Mouse (Mus musculus) adrenal gland, adult 8-10 months (tissue): ENCODE measurements around the gene Reps2. TPM values are rescaled to one million over a fixed set of nuclear protein-coding genes. Genes with fewer than 3 reads are reported as not detected.

Experiments
- DNase-seq: peaks from one replicate; pipeline ENCODE4 v3.0.0; 2022
- total RNA-seq, 4 experiments: library from RNA; stranded (reverse); gene quantifications; 2 replicates each; pipeline ENCODE4 v1.2.4; 2022

Gene Reps2
- total RNA-seq, 4 experiments from 2014 or later = 2.9 to 4.8 (median 3.9) TPM

GRCm38 (mm10) chrX:162487734-162488133 is 155.7 kb downstream of the Reps2 start:
- DNase-seq = no peak

GRCm38 (mm10) chrX:162470213-162470612 is 173.2 kb downstream of the Reps2 start:
- no peak for DNase-seq

DNA sequence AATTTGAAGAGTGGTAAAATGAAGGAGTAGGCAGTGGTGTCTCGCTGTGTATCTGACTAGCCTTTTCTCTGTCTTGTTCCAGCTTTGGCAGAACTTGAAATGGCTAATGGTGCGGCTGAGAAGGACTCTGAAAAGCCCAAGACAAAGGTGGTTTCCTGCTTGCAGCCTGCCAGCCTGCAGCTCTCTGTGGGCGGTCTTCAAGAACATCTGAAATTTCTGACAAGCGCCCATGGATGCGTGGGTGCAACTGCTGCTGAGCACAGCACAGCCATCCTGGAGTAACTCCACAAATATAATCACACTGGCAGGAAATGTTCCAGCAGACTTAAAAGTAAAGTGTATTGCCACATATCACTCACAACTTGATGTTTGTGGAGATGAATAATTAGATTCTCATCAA is 181.3 kb downstream of the Reps2 start:
- DNase-seq = no peak

GRCm38 (mm10) chrX:162456445-162456844 is 187.0 kb downstream of the Reps2 start:
- no peak for DNase-seq

- no peak for DNase-seq
Observed at GRCm38 (mm10) chrX:162455364-162455763, 188.1 kb downstream of the Reps2 start.

DNA sequence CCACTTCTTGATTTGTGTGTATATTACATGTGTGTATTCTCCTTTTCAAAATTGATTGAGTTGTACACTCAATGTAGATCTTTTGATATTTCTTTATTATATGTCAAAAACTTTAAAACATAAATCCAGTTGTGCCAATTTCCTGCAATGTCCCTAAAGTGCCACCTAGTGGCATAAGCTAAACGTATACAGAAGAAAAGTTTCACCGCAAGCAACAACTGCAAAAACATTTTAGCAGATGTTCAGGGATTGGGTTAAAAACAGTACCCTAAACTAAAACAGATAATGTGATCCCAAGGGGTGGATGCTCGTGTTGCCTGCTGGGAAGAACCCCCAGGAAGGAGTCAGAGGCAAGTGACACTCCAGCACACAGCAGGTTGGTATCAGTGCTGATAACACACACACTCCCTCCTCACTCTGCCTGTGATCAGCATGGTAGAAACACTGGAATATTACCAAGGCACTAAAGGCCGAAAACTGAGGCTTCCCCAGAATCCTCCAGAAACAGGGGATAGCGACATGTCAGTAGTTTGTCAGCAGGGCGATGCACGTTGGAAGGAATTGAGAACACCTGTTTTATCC is 189.5 kb downstream of the Reps2 start:
- DNase-seq = no peak

DNA sequence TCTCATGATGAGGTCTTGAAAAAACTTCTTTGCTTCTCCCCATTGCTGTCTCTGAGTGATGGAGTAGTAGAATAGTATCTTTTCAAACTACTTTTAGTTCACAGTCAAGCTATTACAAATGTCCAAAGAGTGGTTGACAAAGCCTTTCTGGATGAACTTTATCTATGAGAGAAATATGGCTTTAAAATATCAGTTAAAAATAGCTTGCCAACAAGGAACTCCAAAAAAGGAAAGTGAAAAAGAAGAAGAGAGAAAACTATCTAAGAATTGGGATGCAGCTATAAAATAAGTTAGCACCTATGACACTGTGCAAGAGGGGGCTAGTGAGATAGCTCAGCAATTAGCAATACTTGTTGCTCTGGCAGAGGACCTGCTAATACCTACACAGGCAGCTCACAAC is 190.8 kb downstream of the Reps2 start:
- DNase-seq = no peak

DNA sequence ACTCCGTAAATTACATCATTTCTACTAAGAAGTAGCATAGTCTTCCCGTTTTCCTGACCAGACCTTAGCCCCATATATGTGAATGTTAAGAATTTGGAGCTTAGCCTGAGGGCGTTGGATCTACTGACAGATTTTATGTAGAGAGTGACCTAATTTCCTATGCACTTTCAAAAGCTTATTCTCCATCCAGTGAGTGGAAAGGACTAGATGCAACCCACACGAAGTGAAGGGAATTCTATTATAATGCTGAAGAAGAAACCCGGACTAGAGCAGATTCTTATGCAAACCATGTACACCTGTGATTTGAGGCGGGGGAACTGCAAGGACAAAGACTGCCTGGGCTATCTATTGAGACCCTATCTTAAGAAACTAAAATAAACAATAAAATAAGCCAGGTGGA is 195.5 kb downstream of the Reps2 start:
- DNase-seq = no peak

DNA sequence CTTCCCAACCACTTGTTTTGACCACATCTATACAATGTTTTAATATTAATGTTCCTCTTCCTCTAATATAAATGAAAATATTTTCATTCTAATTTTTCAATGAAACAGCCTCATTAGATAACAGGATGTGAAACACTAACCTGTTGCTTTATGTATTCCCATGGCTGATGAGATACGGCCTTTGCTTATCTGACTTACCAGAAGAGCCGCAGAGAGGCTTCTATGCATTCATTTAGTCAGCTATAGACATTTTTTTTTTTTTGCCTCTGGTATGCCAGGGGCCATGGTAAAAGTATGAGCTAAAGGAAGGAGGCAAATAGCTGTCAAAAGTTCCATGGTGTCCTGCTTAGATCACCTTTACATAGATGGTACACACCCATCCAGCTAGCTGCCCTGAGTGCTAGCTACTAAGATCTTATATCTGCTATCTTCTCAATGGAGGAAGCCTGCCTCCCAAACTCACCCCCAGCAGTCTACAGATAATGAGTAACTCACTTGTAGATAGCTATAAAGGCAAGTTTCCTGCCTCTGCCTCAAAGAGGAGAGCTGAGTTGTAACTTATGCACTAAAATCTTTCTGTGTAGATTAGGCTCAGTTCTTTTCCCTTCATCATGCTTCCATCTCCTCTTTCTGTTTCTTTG is 196.7 kb downstream of the Reps2 start:
- DNase-seq = no peak

DNA sequence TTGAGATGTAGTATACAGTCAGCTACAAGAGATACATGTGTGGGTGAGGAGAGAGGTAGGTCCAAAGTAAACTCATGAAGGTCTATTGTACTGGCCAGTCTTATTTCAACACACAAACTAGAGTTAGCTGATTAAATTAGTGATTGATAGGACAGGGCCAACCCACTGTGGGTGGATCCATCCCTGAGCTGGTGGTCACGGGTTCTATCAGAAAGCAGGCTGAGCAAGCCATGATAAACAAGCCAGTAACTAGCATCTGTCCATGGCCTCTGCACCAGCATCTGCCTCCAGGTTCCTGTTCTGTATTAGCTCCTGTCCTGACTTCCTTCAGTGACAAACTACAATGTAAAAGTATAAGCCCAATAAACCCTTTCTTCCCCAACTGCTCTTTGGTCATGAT is 200.1 kb downstream of the Reps2 start:
- no peak for DNase-seq

DNA sequence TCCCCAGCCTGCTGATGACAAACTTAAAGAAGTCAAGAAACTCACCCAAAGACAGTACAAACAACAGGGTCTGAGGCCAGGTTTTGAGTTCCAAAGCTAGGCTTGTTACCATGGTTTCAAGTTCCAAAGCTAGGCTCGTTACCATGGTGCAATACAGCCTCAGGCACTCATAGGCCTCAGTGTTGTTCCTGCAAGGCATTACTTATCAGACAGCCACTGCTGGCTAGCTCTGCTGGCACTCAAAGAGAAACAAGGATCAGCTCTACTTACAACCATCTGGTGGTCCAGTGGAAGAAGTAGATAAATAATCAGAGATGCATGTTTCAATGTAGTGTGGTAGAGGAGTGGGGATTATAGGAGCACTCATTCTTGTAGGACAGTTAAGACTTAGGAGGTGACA is 200.5 kb downstream of the Reps2 start:
- no peak for DNase-seq

DNA sequence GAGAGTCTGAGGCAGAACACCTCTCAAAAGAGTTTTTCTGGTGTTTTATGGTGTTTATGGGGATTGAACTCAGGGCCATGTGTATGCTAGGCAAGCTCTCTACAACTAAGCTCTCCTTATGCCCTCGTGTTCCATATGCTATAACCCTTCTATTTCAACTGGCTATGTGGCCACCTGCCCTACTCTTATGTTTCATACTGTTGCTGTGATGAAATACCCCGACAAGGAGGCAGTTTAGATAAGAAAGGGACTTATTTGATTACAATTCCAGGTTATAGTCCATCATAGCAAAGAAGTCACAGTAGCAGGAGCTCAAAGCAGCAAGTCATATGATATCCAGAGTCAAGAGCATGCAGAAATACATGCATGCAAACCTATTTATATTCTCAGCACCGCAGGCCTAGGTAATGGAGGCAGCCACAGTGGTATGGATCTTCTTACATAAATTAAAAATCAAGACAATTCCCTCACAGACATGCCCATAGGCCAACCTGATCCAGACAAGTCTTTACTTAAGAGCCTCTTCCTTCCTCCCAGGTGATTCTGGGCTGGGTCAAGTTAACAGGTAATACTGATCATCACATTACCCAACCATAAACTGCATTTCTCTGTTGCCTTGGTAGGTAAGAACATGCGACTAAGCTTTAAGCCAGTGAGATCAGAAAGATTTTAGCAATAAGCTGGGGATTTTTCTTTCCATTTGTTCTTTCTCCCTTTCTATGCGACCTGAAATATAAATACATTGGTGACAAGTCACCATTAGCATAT is 210.5 kb downstream of the Reps2 start:
- no peak for DNase-seq

- DNase-seq = no peak
Observed at GRCm38 (mm10) chrX:162427698-162428097, 215.8 kb downstream of the Reps2 start.

DNA sequence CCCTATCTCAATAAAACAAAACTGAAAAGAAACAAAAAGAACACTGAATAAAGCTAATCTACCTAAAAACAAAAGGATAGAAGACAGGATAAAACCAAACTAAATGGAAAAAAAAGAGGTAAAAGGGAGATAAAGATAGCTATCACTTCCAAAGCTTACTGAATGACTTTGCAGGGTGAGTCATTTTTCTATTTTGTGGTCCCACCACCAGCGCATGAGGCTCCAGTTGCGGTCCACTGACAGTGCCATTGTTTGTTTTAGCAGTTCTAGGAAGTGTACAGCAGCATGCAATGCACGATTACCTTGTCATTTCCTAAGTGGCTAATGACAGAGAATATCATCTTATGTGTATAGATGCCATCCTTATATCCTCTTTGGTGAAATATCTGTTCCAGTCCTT is 224.0 kb downstream of the Reps2 start:
- DNase-seq = no peak

DNA sequence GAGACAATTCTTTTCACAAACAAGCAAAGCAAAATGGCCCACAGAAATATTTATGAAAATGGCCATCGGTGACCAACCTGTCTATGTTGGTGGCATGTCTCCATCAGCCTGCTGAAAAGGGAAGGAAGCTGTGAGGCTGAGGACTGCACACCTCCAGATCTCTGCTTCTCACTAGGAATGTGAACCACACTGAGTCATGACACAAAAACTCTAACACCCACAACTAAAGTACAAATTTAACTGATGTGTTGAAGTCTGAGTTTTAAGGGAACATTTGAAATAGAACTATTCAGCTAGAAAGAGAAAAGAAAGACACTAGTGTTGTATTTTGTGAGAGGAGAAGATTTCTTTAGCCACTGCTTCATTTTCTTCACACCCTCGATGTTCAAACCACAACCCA is 230.3 kb downstream of the Reps2 start:
- no peak for DNase-seq

DNA sequence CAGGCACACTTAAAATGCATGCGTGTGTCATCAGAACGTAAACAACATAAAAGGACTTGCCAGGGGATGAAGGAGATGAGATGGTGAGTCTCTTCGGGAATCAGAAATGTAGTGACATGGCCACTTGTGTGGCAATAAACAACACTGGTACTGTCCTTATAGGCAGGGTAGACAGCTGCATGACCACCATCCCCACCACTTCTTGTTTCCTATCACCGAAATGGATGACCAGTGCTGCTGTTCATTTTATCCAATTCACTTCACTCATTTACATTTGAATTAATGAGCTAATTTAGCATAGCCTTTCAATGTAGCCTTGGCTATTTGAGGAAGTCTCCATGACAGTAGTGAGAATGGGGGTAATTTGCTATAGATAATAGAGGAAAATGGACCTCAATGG is 236.2 kb downstream of the Reps2 start:
- no peak for DNase-seq

DNA sequence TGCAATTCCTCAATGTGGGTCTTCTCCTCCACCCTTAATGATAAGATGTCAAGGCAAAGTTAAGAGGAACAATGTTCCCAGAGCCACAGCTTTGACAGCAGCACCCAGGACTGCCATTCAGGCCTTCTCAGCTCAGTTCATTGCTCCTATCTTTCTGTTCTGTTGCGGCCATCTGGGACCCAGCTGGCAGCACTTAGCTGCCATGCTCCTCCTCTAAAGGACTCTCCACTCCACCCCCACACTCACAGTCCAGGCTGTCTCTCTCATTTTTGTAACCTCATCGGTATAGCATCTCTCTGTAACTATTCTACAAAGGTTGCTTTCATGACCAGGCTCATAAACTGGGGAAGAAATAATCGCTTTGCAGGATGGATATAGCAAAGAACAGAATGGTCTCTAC is 241.0 kb downstream of the Reps2 start:
- no peak for DNase-seq

- DNase-seq = no peak
Observed at GRCm38 (mm10) chrX:162380730-162381129, 262.7 kb downstream of the Reps2 start.

DNA sequence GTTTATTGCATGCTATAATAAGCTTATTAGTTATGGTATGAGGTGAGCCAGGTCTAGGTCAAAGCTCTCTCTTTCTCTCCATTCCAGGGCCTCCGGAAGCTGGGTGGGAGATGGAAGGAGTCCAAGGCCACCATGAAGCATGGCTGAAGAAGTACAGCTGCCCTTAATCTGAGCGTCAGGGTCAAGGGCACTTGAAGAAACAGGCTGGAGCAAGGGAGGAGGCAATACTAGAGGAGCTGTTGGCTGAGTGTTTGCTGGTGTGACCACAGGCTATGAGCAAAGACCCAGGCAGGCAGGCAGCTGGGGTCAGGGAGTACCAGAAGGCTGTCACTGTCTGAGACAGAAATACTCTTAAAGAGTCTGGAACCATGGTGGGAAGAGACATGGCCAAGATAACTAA is 280.2 kb downstream of the Reps2 start:
- DNase-seq = no peak

Other genes starting within 250 kb of the Reps2 start
- 100 to 1,000 TPM; 171 to 259 (median 210) TPM for gene Rbbp7, start 116.8 kb upstream of the Reps2 start, total RNA-seq
- 10 to 100 TPM; 18.6 to 22.7 (median 19.8) TPM for gene Txlng, start 185.8 kb upstream of the Reps2 start, total RNA-seq
- 10 to 100 TPM; 72.3 to 92.9 (median 81.5) TPM for gene Syap1, start 244.8 kb upstream of the Reps2 start, total RNA-seq